Mouse (Mus musculus): ENCODE results near the gene Olfr1048.
"Not testable (repeated sequence)": the region's sequence is repeated elsewhere in the genome, so short reads cannot be mapped to it uniquely, and the experiment has no call there.

The Olfr1048 gene

DNA sequence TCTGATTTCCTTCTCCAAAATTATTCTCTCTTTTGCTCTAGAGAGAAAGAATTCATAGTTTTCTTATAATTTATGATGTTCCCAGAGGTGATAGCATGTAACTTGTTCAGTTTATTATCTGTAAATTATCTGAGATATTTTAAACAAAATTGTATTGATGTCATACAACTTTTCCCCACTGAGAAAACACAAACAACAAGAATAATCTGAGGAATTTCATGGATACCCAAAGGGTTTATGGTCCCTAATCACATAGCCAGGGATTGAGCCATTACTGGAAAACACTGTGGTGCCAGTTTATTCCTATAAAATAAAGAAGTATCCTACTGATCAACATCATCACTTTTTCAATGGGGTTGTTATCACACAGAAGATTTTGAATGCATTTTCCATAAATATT is at the start of gene Olfr1048:
Gene Olfr1048, minus strand, starts transcription at position 101 of the 400 bp plus-strand sequence.
- no peak for TF ChIP-seq GATA4 (IDR thresholded peaks at IDR 0.05; ENCODE audit: insufficient replicate concordance, low read length)

DNA sequence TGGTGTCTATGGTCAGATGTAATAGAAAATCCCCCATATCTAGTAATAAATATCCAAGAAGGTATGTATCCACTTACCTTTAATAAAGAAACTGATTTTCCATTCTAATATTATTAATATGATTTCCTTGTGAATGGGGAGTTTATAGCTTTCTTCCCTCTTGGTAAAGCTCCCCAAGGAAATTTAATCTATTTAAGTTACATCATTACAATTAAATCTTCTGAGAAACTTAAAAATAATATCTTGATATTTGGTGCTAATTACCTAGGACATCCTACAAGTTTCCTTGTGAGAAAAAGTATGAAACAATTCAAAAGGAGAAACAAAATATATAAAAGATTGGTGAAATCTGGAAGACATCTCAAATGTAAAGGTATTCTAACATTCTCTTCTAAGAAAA is 38.9 kb upstream of the Olfr1048 start, which contains the start of gene Olfr1051:
Gene Olfr1051, minus strand, starts transcription at position 101 of the 400 bp plus-strand sequence.
- TF ChIP-seq GATA4 (IDR thresholded peaks at IDR 0.05; ENCODE audit: insufficient replicate concordance, low read length), result not testable (repeated sequence)

DNA sequence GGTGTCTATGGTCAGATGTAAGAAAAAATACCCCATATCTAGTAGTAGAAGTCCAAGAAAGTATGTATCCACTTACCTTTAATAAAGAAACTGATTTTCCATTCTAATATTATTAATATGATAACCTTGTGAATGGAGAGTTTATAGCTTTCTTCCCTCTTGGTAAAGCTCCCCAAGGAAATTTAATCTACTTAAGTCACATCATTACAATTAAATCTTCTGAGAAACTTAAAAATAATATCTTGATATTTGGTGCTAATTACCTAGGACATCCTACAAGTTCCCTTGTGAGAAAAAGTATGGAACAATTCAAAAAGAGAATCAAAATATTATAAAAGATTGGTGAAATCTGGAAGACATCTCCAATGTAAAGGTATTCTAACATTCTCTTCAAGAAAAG is 18.1 kb upstream of the Olfr1048 start, which contains the start of gene Olfr1049:
Gene Olfr1049, minus strand, starts transcription at position 101 of the 400 bp plus-strand sequence.
- TF ChIP-seq GATA4 (IDR thresholded peaks at IDR 0.05; ENCODE audit: insufficient replicate concordance, low read length), result not testable (repeated sequence)

DNA sequence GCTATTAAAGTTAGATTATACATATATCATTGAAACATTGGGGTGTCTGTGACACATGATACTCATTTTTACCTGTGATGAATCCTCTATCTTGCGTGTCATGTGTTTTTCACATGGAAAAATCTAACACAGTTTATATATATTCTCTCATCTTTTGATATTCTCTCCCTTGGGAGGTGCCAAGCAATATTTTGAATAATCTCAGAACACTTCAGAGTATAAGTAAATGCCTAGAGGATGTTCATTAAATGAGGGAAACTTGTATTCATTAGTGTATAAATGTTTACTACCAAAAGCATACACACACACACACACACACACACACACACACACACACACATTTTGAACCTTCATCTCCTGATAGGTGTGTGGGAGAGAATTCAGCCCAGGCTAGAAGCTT is 8.8 kb downstream of the Olfr1048 start, which contains the start of gene Olfr1047:
Gene Olfr1047, minus strand, starts transcription at position 101 of the 400 bp plus-strand sequence.
- no peak for TF ChIP-seq GATA4 (IDR thresholded peaks at IDR 0.05; ENCODE audit: insufficient replicate concordance, low read length)

DNA sequence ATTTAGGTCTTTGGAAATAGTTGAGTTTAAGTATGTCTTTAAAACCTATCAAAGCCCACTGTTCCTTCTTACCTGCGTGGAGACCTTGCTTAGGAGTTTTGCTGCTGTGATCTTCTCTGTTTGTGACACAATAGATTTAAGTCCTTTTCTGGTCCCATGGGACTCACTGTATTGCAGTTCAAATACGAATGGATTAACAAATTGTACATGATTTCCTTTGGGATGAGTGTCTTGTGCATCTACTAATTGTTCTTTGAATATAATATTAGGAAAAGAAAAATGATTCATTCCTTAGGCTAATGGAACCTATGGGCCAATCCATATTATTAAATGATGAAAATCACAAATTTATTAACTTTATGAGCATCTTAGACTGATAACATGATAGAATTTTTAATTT is 20.9 kb downstream of the Olfr1048 start, which contains the start of gene Olfr1046:
Gene Olfr1046, minus strand, starts transcription at position 101 of the 400 bp plus-strand sequence.
- TF ChIP-seq GATA4 (IDR thresholded peaks at IDR 0.05; ENCODE audit: insufficient replicate concordance, low read length), result no peak

DNA sequence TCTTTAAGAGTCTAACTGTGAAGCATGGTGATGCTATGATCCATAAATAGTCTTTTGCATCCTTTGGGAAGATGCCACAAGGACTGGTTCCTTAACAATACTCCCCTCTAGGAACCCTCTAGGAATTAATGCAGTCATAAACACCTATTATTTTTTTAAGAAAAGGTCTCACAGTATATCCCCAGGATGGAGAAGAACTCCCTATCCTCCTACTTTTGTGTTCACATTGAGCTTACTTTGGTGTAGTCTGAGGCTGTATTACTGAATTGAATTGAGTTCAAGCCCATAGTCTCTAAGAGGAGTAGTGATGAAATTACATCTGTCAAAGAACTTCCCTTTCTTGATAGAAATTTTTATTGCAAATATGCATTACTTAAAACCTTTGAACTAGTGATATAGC is 37.2 kb downstream of the Olfr1048 start, which contains the start of gene Olfr1045:
Gene Olfr1045, minus strand, starts transcription at position 101 of the 400 bp plus-strand sequence.
- no peak for TF ChIP-seq GATA4 (IDR thresholded peaks at IDR 0.05; ENCODE audit: insufficient replicate concordance, low read length)

DNA sequence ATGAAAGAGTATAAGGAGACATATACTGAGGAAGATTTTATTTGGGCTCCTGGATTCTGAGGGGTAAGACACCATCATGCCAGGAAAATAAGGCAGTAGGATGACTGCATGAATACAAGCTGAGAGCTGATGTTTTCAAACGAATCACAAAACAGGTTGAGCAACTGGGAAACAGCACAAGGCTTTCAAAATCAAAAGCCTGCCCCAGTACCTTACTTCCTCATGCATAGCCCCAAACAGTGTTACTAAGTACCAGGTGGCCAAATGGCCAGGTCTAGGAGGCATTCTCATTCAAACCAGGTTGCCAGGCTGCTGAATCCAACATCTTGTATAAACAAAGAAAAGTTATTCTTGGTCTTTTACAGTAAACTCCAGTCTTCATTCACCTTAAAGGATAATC is 44.2 kb downstream of the Olfr1048 start:
- TF ChIP-seq GATA4 (IDR thresholded peaks at IDR 0.05; ENCODE audit: insufficient replicate concordance, low read length), result no peak

DNA sequence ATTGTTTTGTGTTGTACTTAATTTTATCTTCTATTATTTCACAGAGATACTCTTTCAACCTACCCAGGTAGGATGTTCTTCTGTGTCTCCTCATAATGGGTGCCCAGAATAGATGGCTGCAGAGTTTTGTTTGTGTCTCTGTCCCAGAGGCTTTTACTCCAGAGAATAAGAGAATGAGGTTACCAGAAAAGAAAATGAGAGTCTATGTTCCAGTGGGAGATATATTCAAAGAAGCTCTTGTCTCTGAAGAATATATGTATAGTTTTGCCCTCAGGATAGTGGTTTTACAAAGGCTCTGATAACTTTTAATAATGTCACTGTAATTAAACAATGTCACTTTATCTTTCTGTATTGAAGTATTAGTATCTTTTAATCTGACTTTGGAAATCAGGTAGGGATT is 54.5 kb downstream of the Olfr1048 start, which contains the start of gene Olfr52:
Gene Olfr52, minus strand, starts transcription at position 101 of the 400 bp plus-strand sequence.
- no peak for TF ChIP-seq GATA4 (IDR thresholded peaks at IDR 0.05; ENCODE audit: insufficient replicate concordance, low read length)
